Mouse (Mus musculus): ENCODE data around the gene Tlk2. TPM values are rescaled to one million over a fixed set of nuclear protein-coding genes. Genes with fewer than 3 reads are reported as not detected.

The Tlk2 gene
- total and polyA plus RNA-seq, 2 experiments: 5.6 to 23.4 TPM

GRCm38 (mm10) chr11:105270155-105270554 lies 91.5 kb downstream of the Tlk2 start:
- no peak overlapping the region for H3K9ac ChIP-seq (ENCODE audit: low read depth, low read length)
- no peak for DNase-seq (ENCODE audit: extremely low read depth, low read depth, low spot score)
- no peak overlapping the region for H3K4me3 ChIP-seq (ENCODE audit: insufficient read depth, low read depth, low read length)
- H3K27me3 ChIP-seq (ENCODE audit: control insufficient read depth, insufficient read depth, low read length): no peaks in the 10 kb centered on the region
- TF ChIP-seq POLR2A (IDR thresholded peaks at IDR 0.05; ENCODE audit: extremely low read depth, insufficient read depth, low read length) (no peak), CTCF (IDR thresholded peaks at IDR 0.05; ENCODE audit: low read depth, low read length) (no peak)
- no peaks in the 10 kb centered on the region; the same call in 1 of the 2 replicates for H3K79me2 ChIP-seq (ENCODE audit: control insufficient read depth, insufficient read depth, low read length)
- WGBS: 42% methylated on average over 2 of the region's 2 CpGs
- no peaks in the 10 kb centered on the region for H3K4me1 ChIP-seq (ENCODE audit: control insufficient read depth, insufficient read depth, low read length)
- H3K36me3 ChIP-seq (ENCODE audit: control insufficient read depth, insufficient read depth, low read length): peaks cover 47% of the 10 kb centered on the region
- no peak overlapping the region for H3K27ac ChIP-seq (replicated peaks; ENCODE audit: insufficient read depth, low read depth, low read length)

DNA sequence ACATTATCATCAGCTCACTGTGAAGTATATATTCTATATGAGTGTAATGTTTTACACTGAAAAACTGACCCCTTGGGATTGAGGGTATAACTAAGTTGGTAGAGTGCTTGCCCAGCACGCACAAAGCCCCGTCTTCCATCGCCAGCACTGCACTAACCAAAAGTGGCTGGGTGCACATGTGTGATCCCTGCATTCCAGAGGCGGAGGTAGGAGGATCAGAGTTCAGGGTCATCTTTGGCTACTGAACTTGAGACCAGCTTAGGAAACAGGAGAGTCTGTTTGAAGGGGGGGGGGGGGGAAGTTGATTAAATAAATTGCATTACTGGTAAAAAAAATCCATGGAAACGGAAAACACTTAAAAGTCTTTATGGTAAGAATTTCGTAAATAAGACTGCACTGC lies 101.8 kb downstream of the Tlk2 start:
- TF ChIP-seq CTCF (IDR thresholded peaks at IDR 0.05; ENCODE audit: low read depth, low read length) (no peak), POLR2A (IDR thresholded peaks at IDR 0.05; ENCODE audit: extremely low read depth, insufficient read depth, low read length) (no peak)
- H3K36me3 ChIP-seq (ENCODE audit: control insufficient read depth, insufficient read depth, low read length): peaks cover 73% of the 10 kb centered on the region
- H3K4me1 ChIP-seq (ENCODE audit: control insufficient read depth, insufficient read depth, low read length): peaks cover 2% of the 10 kb centered on the region; the same call in 1 of the 2 replicates
- no peak overlapping the region for H3K4me3 ChIP-seq (ENCODE audit: insufficient read depth, low read depth, low read length)
- no peaks in the 10 kb centered on the region for H3K27me3 ChIP-seq (ENCODE audit: control insufficient read depth, insufficient read depth, low read length)
- no peak overlapping the region for H3K27ac ChIP-seq (replicated peaks; ENCODE audit: insufficient read depth, low read depth, low read length)
- peak; percentile 70 for DNase-seq (ENCODE audit: extremely low read depth, low read depth, low spot score)
- 39% methylated on average over 6 of the region's 6 CpGs for WGBS
- H3K79me2 ChIP-seq (ENCODE audit: control insufficient read depth, insufficient read depth, low read length): no peaks in the 10 kb centered on the region
- no peak overlapping the region for H3K9ac ChIP-seq (ENCODE audit: low read depth, low read length)

DNA sequence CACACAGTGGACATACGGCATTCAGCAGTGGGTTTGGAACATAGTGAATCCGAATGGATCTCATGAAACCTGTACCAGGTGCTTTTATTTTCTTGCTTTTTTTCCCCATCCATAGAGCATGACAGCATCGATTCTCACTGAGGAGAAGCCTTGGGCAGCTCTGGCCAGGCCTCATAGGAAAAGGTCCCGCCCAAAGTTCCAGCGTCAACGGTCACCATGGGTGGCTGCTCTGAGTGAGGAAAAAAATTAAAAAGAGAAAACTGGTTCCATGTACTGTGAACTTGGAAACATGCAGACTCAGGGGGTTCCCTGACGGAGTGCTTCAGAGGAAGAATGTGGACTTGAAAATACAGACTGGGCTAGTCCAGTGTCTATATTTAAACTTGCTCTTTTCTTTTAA lies 102.7 kb downstream of the Tlk2 start:
- TF ChIP-seq CTCF (IDR thresholded peaks at IDR 0.05; ENCODE audit: low read depth, low read length): no peak
- no peak for TF ChIP-seq POLR2A (IDR thresholded peaks at IDR 0.05; ENCODE audit: extremely low read depth, insufficient read depth, low read length)
- no peak for DNase-seq (ENCODE audit: extremely low read depth, low read depth, low spot score)
- Histone ChIP-seq H3K4me1 (ENCODE audit: control insufficient read depth, insufficient read depth, low read length) (peaks cover 2% of the 10 kb centered on the region; the same call in 1 of the 2 replicates), H3K9ac (ENCODE audit: low read depth, low read length) (no peak overlapping the region), H3K27ac (replicated peaks; ENCODE audit: insufficient read depth, low read depth, low read length) (no peak overlapping the region), H3K79me2 (ENCODE audit: control insufficient read depth, insufficient read depth, low read length) (no peaks in the 10 kb centered on the region), H3K4me3 (ENCODE audit: insufficient read depth, low read depth, low read length) (no peak overlapping the region), H3K36me3 (ENCODE audit: control insufficient read depth, insufficient read depth, low read length) (peaks cover 65% of the 10 kb centered on the region), H3K27me3 (ENCODE audit: control insufficient read depth, insufficient read depth, low read length) (no peaks in the 10 kb centered on the region)
- 87% methylated on average over 7 of the region's 7 CpGs for WGBS

GRCm38 (mm10) chr11:105281763-105282459 lies 103.3 kb downstream of the Tlk2 start:
- Histone ChIP-seq H3K27ac (replicated peaks; ENCODE audit: insufficient read depth, low read depth, low read length) (no peak overlapping the region), H3K36me3 (ENCODE audit: control insufficient read depth, insufficient read depth, low read length) (peaks cover 62% of the 10 kb centered on the region)

DNA sequence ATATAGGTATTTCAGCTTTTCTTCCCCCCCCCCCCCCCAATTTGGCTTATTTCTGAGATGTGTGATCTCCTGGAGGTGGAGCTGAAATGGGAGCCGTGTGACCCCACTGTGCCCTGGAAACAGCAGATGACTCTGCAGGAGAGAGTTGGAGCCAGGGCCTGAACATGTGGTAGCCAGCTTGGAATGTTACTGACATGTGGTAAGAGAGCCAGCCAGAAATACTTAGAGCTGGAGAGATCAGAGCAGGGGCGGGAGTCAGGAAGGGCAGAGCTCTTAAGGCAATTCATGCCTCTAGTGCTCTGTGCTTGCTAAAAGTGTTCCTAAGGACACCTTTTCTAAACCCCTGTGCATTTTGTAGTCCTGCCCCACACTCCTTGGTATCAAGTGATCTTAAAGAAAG lies 103.9 kb downstream of the Tlk2 start:
- Histone ChIP-seq H3K9ac (ENCODE audit: low read depth, low read length) (no peak overlapping the region), H3K36me3 (ENCODE audit: control insufficient read depth, insufficient read depth, low read length) (peaks cover 56% of the 10 kb centered on the region), H3K4me3 (ENCODE audit: insufficient read depth, low read depth, low read length) (no peak overlapping the region), H3K27me3 (ENCODE audit: control insufficient read depth, insufficient read depth, low read length) (no peaks in the 10 kb centered on the region), H3K4me1 (ENCODE audit: control insufficient read depth, insufficient read depth, low read length) (peaks cover 2% of the 10 kb centered on the region; the same call in 1 of the 2 replicates), H3K79me2 (ENCODE audit: control insufficient read depth, insufficient read depth, low read length) (no peaks in the 10 kb centered on the region), H3K27ac (replicated peaks; ENCODE audit: insufficient read depth, low read depth, low read length) (no peak overlapping the region)
- DNase-seq (ENCODE audit: extremely low read depth, low read depth, low spot score): no peak
- TF ChIP-seq POLR2A (IDR thresholded peaks at IDR 0.05; ENCODE audit: extremely low read depth, insufficient read depth, low read length): no peak
- no peak for TF ChIP-seq CTCF (IDR thresholded peaks at IDR 0.05; ENCODE audit: low read depth, low read length)
- WGBS: 83% methylated on average over 2 of the region's 2 CpGs

More at GRCm38 (mm10) chr11:105281763-105282459, 103.3 kb downstream of the Tlk2 start:
- Histone ChIP-seq H3K9ac (ENCODE audit: low read depth, low read length) (no peak overlapping the region), H3K79me2 (ENCODE audit: control insufficient read depth, insufficient read depth, low read length) (no peaks in the 10 kb centered on the region), H3K4me1 (ENCODE audit: control insufficient read depth, insufficient read depth, low read length) (peaks cover 2% of the 10 kb centered on the region; the same call in 1 of the 2 replicates), H3K4me3 (ENCODE audit: insufficient read depth, low read depth, low read length) (no peak overlapping the region), H3K27me3 (ENCODE audit: control insufficient read depth, insufficient read depth, low read length) (no peaks in the 10 kb centered on the region)
- DNase-seq (ENCODE audit: extremely low read depth, low read depth, low spot score): no peak
- WGBS: 95% methylated on average over 12 of the region's 12 CpGs
- no peak for TF ChIP-seq POLR2A (IDR thresholded peaks at IDR 0.05; ENCODE audit: extremely low read depth, insufficient read depth, low read length)
- no peak for TF ChIP-seq CTCF (IDR thresholded peaks at IDR 0.05; ENCODE audit: low read depth, low read length)

- no peak overlapping the region for H3K4me3 ChIP-seq (ENCODE audit: insufficient read depth, low read depth, low read length)
- WGBS: 97% methylated on average over 9 of the region's 9 CpGs
- TF ChIP-seq POLR2A (IDR thresholded peaks at IDR 0.05; ENCODE audit: extremely low read depth, insufficient read depth, low read length) (no peak), CTCF (IDR thresholded peaks at IDR 0.05; ENCODE audit: low read depth, low read length) (no peak)
Observed at GRCm38 (mm10) chr11:105283016-105283415, 104.4 kb downstream of the Tlk2 start.

More at GRCm38 (mm10) chr11:105283016-105283415, 104.4 kb downstream of the Tlk2 start:
- peaks cover 52% of the 10 kb centered on the region for H3K36me3 ChIP-seq (ENCODE audit: control insufficient read depth, insufficient read depth, low read length)
- no peaks in the 10 kb centered on the region for H3K79me2 ChIP-seq (ENCODE audit: control insufficient read depth, insufficient read depth, low read length)
- no peak overlapping the region for H3K27ac ChIP-seq (replicated peaks; ENCODE audit: insufficient read depth, low read depth, low read length)
- H3K9ac ChIP-seq (ENCODE audit: low read depth, low read length): no peak overlapping the region
- peaks cover 2% of the 10 kb centered on the region; the same call in 1 of the 2 replicates for H3K4me1 ChIP-seq (ENCODE audit: control insufficient read depth, insufficient read depth, low read length)
- H3K27me3 ChIP-seq (ENCODE audit: control insufficient read depth, insufficient read depth, low read length): no peaks in the 10 kb centered on the region
- no peak for DNase-seq (ENCODE audit: extremely low read depth, low read depth, low spot score)
